Mouse (Mus musculus) embryonic fibroblast, embryonic 13.5 days (primary cell): Measurements from ENCODE around the gene Erbb2.

ENCODE experiments used
- CTCF ChIP-seq: IDR thresholded peaks from 2 replicates; pipeline ENCODE4 v1.5.1; 2011; ENCODE audit warnings: mild to moderate bottlenecking, control low read depth, low read length, moderate library complexity, borderline replicate concordance; ENCODE audit not compliant: insufficient read depth
- POLR2A ChIP-seq: IDR thresholded peaks from 2 replicates; pipeline ENCODE4 v1.6.1; 2011; ENCODE audit warnings: low read depth, mild to moderate bottlenecking, control low read depth, low read length, moderate library complexity

GRCm38 (mm10) chr11:98413731-98414130, 1.5 kb downstream of the Erbb2 start:
- TF ChIP-seq CTCF (no peak), POLR2A (no peak)
